Mouse (Mus musculus): ENCODE results near the gene Armt1. TPM values are rescaled to one million over a fixed set of nuclear protein-coding genes. Genes with fewer than 3 reads are reported as not detected.

Armt1 gene
- total and polyA plus RNA-seq, 3 experiments = 24.2 to 25.1 TPM; not detected in 1

DNA sequence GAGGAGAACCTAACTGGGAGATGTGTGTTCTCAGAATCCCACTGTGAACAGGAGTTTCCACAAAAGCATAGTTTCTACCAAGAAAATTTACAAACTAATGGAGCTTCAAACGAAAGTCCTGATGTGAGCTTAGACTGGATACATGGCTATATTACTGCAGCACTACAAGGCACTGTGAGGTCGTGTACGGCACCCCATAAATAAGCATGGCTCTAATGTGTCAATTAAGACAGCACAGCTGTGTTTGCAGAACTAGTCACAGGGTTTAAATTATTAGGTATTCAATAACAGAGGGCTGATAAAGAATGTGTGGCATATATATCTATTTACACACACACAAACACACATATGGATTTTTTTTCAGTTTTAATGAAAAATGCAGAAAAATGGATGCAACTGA, 48.7 kb downstream of the Armt1 start:
- Histone ChIP-seq H3K27ac (ENCODE audit: control insufficient read depth, low read depth, low read length) (no peak overlapping the region), H3K9ac (ENCODE audit: control insufficient read depth, low read depth, low read length, poor library complexity, severe bottlenecking) (no peak overlapping the region), H3K4me3 (ENCODE audit: control insufficient read depth in 1 of 2, insufficient read depth in 1 of 2, low read depth in 2 of 2, low read length in 2 of 2) (no peak overlapping the region), H3K9me3 (replicated peaks; ENCODE audit: insufficient read depth, low read length) (no peaks in the 10 kb centered on the region), H3K27me3 (ENCODE audit: control insufficient read depth in 1 of 2, insufficient read depth in 2 of 2, low read length in 2 of 2) (no peaks in the 10 kb centered on the region), H3K4me1 (ENCODE audit: control insufficient read depth in 1 of 2, insufficient read depth in 2 of 2, low read length in 2 of 2) (peaks cover 0 to 7% of the 10 kb centered on the region in 2 experiments; a peak in 1 of 4 replicates), H3K36me3 (ENCODE audit: control insufficient read depth in 1 of 2, insufficient read depth in 2 of 2, low read length in 2 of 2) (peaks cover 0 to 7% of the 10 kb centered on the region in 2 experiments; a peak in 2 of 4 replicates), H3K79me2 (ENCODE audit: control insufficient read depth, insufficient read depth, low read length, poor library complexity) (no peaks in the 10 kb centered on the region)
- no peak for DNase-seq (ENCODE audit: low read depth, low spot score)
- TF ChIP-seq NRF1 (IDR thresholded peaks at IDR 0.05; ENCODE audit: insufficient read depth, low read depth, low read length, poor library complexity, severe bottlenecking) (no peak), ZNF384 (IDR thresholded peaks at IDR 0.05; ENCODE audit: low read depth, low read length) (no peak), MAFK (IDR thresholded peaks at IDR 0.05; ENCODE audit: borderline replicate concordance, low read depth, low read length) (no peak), MYC (IDR thresholded peaks at IDR 0.05; ENCODE audit: low read depth, low read length) (no peak), KAT2A (conservative IDR thresholded peaks at IDR 0.05; ENCODE audit: low read depth, low read length) (no peak), RCOR1 (IDR thresholded peaks at IDR 0.05; ENCODE audit: low read depth, low read length) (no peak)

DNA sequence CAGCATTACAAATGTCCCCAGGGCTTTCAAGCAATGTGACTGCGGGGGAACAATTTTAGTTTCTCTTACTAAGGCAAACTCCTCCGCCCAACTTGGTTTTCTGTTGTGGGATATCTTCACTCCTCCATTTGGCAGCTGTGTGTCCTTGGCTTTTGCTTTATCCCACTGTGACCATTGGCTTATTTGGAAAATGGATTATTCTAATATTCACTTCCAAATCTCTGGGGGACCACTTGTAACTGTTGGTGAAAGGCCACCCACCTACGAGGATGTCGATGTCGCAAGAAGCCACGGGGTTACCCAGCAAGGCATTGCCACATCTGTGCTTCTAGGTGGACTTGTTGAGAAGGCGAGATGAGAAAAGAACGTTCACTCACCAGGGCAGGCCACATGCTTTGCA, 49.4 kb downstream of the Armt1 start:
- peaks cover 0 to 7% of the 10 kb centered on the region in 2 experiments; a peak in 2 of 4 replicates for H3K36me3 ChIP-seq (ENCODE audit: control insufficient read depth in 1 of 2, insufficient read depth in 2 of 2, low read length in 2 of 2)
- peaks cover 0 to 7% of the 10 kb centered on the region in 2 experiments; a peak in 1 of 4 replicates for H3K4me1 ChIP-seq (ENCODE audit: control insufficient read depth in 1 of 2, insufficient read depth in 2 of 2, low read length in 2 of 2)
- TF ChIP-seq MAX (IDR thresholded peaks at IDR 0.05; ENCODE audit: low read length) (no peak), CTCF (IDR thresholded peaks at IDR 0.05 in 2 of 3, conservative IDR thresholded peaks at IDR 0.05 in 1 of 3; ENCODE audit: control insufficient read depth in 1 of 3, insufficient read depth in 1 of 3, low read depth in 2 of 3, low read length in 3 of 3, poor library complexity in 1 of 3, severe bottlenecking in 1 of 3) (no peak), NELFE (IDR thresholded peaks at IDR 0.05; ENCODE audit: low read depth, low read length) (no peak)
- no peak overlapping the region for H3K27ac ChIP-seq (ENCODE audit: control insufficient read depth, low read depth, low read length)
- no peaks in the 10 kb centered on the region for H3K9me3 ChIP-seq (replicated peaks; ENCODE audit: insufficient read depth, low read length)
- no peak overlapping the region for H3K4me3 ChIP-seq (ENCODE audit: control insufficient read depth in 1 of 2, insufficient read depth in 1 of 2, low read depth in 2 of 2, low read length in 2 of 2)
- H3K9ac ChIP-seq (ENCODE audit: control insufficient read depth, low read depth, low read length, poor library complexity, severe bottlenecking) = no peak overlapping the region
- H3K79me2 ChIP-seq (ENCODE audit: control insufficient read depth, insufficient read depth, low read length, poor library complexity) = no peaks in the 10 kb centered on the region
- H3K27me3 ChIP-seq (ENCODE audit: control insufficient read depth in 1 of 2, insufficient read depth in 2 of 2, low read length in 2 of 2) = no peaks in the 10 kb centered on the region
- no peak for DNase-seq (ENCODE audit: low read depth, low spot score)

DNA sequence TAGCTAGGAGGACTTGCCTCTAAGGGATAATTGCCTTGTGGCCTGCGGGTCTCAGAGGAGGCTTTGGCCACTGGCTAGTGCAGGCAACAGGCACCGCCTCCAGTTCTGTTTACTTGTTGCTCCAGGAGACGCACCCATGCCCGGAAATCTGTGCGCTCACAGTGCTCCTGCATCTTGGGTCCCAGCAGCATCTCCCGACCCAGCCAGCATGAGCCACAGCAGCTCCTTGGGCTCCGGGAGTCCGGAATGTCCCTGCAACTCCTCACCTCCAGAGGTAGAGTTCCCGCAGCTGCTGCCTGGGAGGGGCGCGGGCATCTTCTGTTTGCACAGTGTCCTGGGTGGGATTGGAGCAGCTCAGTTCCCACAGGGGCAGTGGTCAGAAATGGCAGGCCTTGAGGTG, 50.1 kb downstream of the Armt1 start, which contains the start of gene Ccdc170:
Gene Ccdc170, plus strand, starts transcription at position 148 of the 400 bp plus-strand sequence.
- H3K4me1 ChIP-seq (ENCODE audit: control insufficient read depth in 1 of 2, insufficient read depth in 2 of 2, low read length in 2 of 2) = peaks cover 0 to 7% of the 10 kb centered on the region in 2 experiments; a peak in 1 of 4 replicates
- no peak within 1 kb of the TSS for H3K27ac ChIP-seq (ENCODE audit: control insufficient read depth, low read depth, low read length)
- TF ChIP-seq MAFK (IDR thresholded peaks at IDR 0.05; ENCODE audit: borderline replicate concordance, low read depth, low read length) (no peak), MYB (IDR thresholded peaks at IDR 0.05; ENCODE audit: low read depth, low read length) (no peak)
- no peaks in the 10 kb centered on the region for H3K79me2 ChIP-seq (ENCODE audit: control insufficient read depth, insufficient read depth, low read length, poor library complexity)
- H3K9ac ChIP-seq (ENCODE audit: control insufficient read depth, low read depth, low read length, poor library complexity, severe bottlenecking) = no peak within 1 kb of the TSS
- no peak within 1 kb of the TSS for H3K4me3 ChIP-seq (ENCODE audit: control insufficient read depth in 1 of 2, insufficient read depth in 1 of 2, low read depth in 2 of 2, low read length in 2 of 2)
- no peaks in the 10 kb centered on the region for H3K9me3 ChIP-seq (replicated peaks; ENCODE audit: insufficient read depth, low read length)
- no peak for DNase-seq (ENCODE audit: low read depth, low spot score)
- no peaks in the 10 kb centered on the region for H3K27me3 ChIP-seq (ENCODE audit: control insufficient read depth in 1 of 2, insufficient read depth in 2 of 2, low read length in 2 of 2)
- H3K36me3 ChIP-seq (ENCODE audit: control insufficient read depth in 1 of 2, insufficient read depth in 2 of 2, low read length in 2 of 2) = peaks cover 0 to 7% of the 10 kb centered on the region in 2 experiments; a peak in 2 of 4 replicates
